Mouse (Mus musculus): ENCODE results near the gene Rcor1. TPM values are rescaled to one million over a fixed set of nuclear protein-coding genes. Genes with fewer than 3 reads are reported as not detected.

Rcor1 gene
- polyA plus RNA-seq (2015; fragmentation: Nextera tagmentation; extraction: Ambion mirVana): 4.0 and 5.6 TPM in 2 replicates

GRCm38 (mm10) chr12:111038976-111039612 is at the start of gene Rcor1:
Gene Rcor1 (plus strand): TSS chr12:111039351.

Other genes starting within 250 kb of the Rcor1 start
- gene Mok, start 198.4 kb upstream of the Rcor1 start, polyA plus RNA-seq (2015; fragmentation: Nextera tagmentation; extraction: Ambion mirVana): 10.1 and 13.8 TPM in 2 replicates
- 3.4 and 3.6 TPM in 2 replicates for gene Zfp839, start 189.1 kb upstream of the Rcor1 start, polyA plus RNA-seq (2015; fragmentation: Nextera tagmentation; extraction: Ambion mirVana)
- gene Cinp, start 150.2 kb upstream of the Rcor1 start, polyA plus RNA-seq (2015; fragmentation: Nextera tagmentation; extraction: Ambion mirVana): 84.7 and 96.9 TPM in 2 replicates
- 4.0 and 5.2 TPM in 2 replicates for gene Tecpr2, start 150.1 kb upstream of the Rcor1 start, polyA plus RNA-seq (2015; fragmentation: Nextera tagmentation; extraction: Ambion mirVana)
- gene Ankrd9, start 60.3 kb upstream of the Rcor1 start, polyA plus RNA-seq (2015; fragmentation: Nextera tagmentation; extraction: Ambion mirVana): 18.2 and 20.3 TPM in 2 replicates
- gene Traf3, start 127.0 kb downstream of the Rcor1 start, polyA plus RNA-seq (2015; fragmentation: Nextera tagmentation; extraction: Ambion mirVana): 17.5 and 19.6 TPM in 2 replicates
- 0.19 TPM in 1 of 2 replicates, not detected in the other for gene 4930595D18Rik, start 145.1 kb downstream of the Rcor1 start, polyA plus RNA-seq (2015; fragmentation: Nextera tagmentation; extraction: Ambion mirVana)
- gene Amn, start 231.7 kb downstream of the Rcor1 start, polyA plus RNA-seq (2015; fragmentation: Nextera tagmentation; extraction: Ambion mirVana): 135 and 141 TPM in 2 replicates

Measured in neural tube, postnatal 0 days (tissue).